21 mouse cellular contexts compared by ENCODE assay signal in the genomic region with DNA sequence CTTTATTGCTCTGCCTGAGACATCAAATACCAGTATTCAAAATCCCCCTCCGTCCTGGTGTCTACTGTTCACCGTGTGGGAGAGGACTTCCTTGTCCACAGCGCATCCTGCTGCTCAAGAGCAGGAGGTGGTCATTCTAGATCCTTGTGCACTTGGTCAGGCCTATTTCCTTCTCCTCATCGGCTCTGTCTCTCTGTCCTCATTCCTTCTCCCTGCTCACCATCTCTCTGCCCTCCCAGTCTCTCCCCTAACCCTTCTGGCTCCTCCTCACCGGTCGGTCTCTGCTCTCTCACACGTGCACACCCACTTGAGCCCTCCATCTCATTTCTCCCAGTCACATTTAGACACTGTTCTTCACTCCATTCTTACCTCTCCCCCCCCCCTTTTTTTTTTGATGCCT.
"Had no signal": no experiment of that assay in that cellular context is flagged by ENCODE, and none has a peak within 500 bp of the region (broad histone marks: within the 10 kb centered on the region; RNA-seq: fewer than 3 reads in every experiment).

No protein-coding gene starts in this region.

- DNase-seq: forebrain, postnatal 0 days; gastrocnemius, postnatal 14 days; gastrocnemius, postnatal 36 days; heart, adult 2 months; heart, postnatal 10 days; kidney, adult 11 months; kidney, adult 2 months; kidney, adult 9 months; kidney, postnatal 10 days; kidney, postnatal 25 days; layer of hippocampus, adult 9-11 months; layer of hippocampus, postnatal 36 days; left cerebral cortex, postnatal 4 days had no signal

- H3K4me2 ChIP-seq: heart, embryonic 12.5 days; hindbrain, embryonic 13.5 days; kidney, embryonic 15.5 days; limb, embryonic 13.5 days; limb, embryonic 15.5 days; liver, embryonic 12.5 days had no signal

- ATAC-seq: forebrain, postnatal 0 days; hindbrain, embryonic 16.5 days; intestine, embryonic 16.5 days; liver, embryonic 12.5 days had no signal

- H3K4me3 ChIP-seq: heart, adult 2 months; heart, embryonic 12.5 days; hindbrain, embryonic 13.5 days; kidney, embryonic 15.5 days; limb, embryonic 13.5 days; limb, embryonic 15.5 days; liver, embryonic 12.5 days had no signal

- H3K27ac ChIP-seq: heart, adult 2 months; hindbrain, embryonic 13.5 days; kidney, embryonic 15.5 days; limb, embryonic 13.5 days; limb, embryonic 15.5 days; liver, embryonic 12.5 days had no signal

- H3K36me3 ChIP-seq: heart, embryonic 12.5 days; hindbrain, embryonic 13.5 days; kidney, embryonic 15.5 days; limb, embryonic 13.5 days; limb, embryonic 15.5 days had no signal

- H3K27me3 ChIP-seq: heart, embryonic 12.5 days; hindbrain, embryonic 13.5 days; kidney, embryonic 15.5 days; limb, embryonic 15.5 days; liver, embryonic 12.5 days had no signal

- H3K9ac ChIP-seq: forebrain, postnatal 0 days; heart, embryonic 12.5 days; hindbrain, embryonic 13.5 days; kidney, embryonic 15.5 days; limb, embryonic 13.5 days; limb, embryonic 15.5 days; liver, embryonic 12.5 days had no signal

- H3K9me3 ChIP-seq: heart, embryonic 12.5 days; hindbrain, embryonic 13.5 days; kidney, embryonic 15.5 days; limb, embryonic 13.5 days; limb, embryonic 15.5 days; liver, embryonic 12.5 days had no signal

- H3K4me1 ChIP-seq: heart, embryonic 12.5 days; limb, embryonic 15.5 days had no signal
